In genomic region chr1:166010106-166010505, GRCm38 (mm10) we compare ENCODE assay signal across 14 mouse cellular contexts.
"Had no signal": no experiment of that assay in that cellular context is flagged by ENCODE, and none has a peak within 500 bp of the region (broad histone marks: within the 10 kb centered on the region; RNA-seq: fewer than 3 reads in every experiment).

No protein-coding gene starts in this region.

- ATAC-seq: midbrain, embryonic 16.5 days had no signal

- DNase-seq: lung, adult 18-20 months; lung, embryonic 14.5 days; lung, postnatal 10 days; lung, postnatal 4 days; midbrain, embryonic 14.5 days; retina, postnatal 1 day; right cerebral cortex, adult 18-20 months; right cerebral cortex, postnatal 25 days; right cerebral cortex, postnatal 4 days; spleen, adult 18-20 months; thymus, adult 2 months; thymus, postnatal 25 days; thymus, postnatal 4 days had no signal
